Mouse (Mus musculus) adrenal gland, postnatal 25 days (tissue): ENCODE data around the gene Gm5773. TPM values are rescaled to one million over a fixed set of nuclear protein-coding genes. Genes with fewer than 3 reads are reported as not detected.
"Not testable (repeated sequence)": the region's sequence is repeated elsewhere in the genome, so short reads cannot be mapped to it uniquely, and the experiment has no call there.

Experiments used
- DNase-seq: peaks from one replicate; pipeline ENCODE4 v3.0.0; 2021; ENCODE audit warnings: mixed read lengths
- long read RNA-seq: library from polyadenylated mRNA; stranded (forward); transcript quantifications from one replicate; pipeline ENCODE4 v2.0.0, GENCODE M21; 2021
- total RNA-seq: library from RNA; stranded (reverse); gene quantifications from 2 replicates; pipeline ENCODE4 v1.2.3, GENCODE M21; 2021

The Gm5773 gene
- total RNA-seq = not detected in 2 replicates
- long read RNA-seq = 0 reads

- DNase-seq = not testable (repeated sequence)
Observed at GRCm38 (mm10) chr3:93772700-93773099, at the start of gene Gm5773. Gm5773 (plus strand) TSS chr3:93773000.

GRCm38 (mm10) chr3:93745475-93745874 is 27.3 kb upstream of the Gm5773 start:
- DNase-seq = not testable (repeated sequence)

GRCm38 (mm10) chr3:93754022-93754421 is 18.8 kb upstream of the Gm5773 start:
- not testable (repeated sequence) for DNase-seq

DNA sequence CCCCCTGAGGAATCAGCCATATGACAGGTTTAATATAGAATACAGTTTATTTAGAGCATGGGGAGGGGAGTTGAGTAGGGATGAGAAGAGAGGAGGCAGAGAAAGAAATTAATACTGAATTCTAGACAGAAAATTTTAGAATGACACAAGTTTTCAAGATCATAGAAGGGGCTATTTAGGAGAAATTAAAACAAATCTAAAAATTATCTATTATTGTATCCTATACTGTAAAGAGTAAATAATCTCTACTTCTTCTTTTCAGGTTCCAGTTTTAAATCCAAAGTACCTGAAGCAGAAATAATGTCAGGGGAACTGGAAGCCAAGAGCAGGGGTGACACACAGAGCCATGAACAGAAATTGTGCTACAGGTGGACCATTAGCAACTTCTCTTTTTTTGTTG is 23.3 kb downstream of the Gm5773 start, which contains the start of gene Tdpoz4:
Gene Tdpoz4 (plus strand): TSS at position 301 of the 400 bp plus-strand sequence.
- not testable (repeated sequence) for DNase-seq

- DNase-seq = not testable (repeated sequence)
Observed at GRCm38 (mm10) chr3:93813341-93813740, 40.5 kb downstream of the Gm5773 start.

Other genes with a start within 250 kb of the Gm5773 start
- gene S100a10, start 217.9 kb upstream of the Gm5773 start, total RNA-seq = 138 and 144 TPM in 2 replicates
- gene Tdpoz2, start 120.3 kb upstream of the Gm5773 start, total RNA-seq = 0.82 TPM in 1 of 2 replicates, not detected in the other
- not detected in 2 replicates for gene Tdpoz1, start 96.7 kb upstream of the Gm5773 start, total RNA-seq
- gene Gm37596, start 79.9 kb upstream of the Gm5773 start, total RNA-seq = not detected in 2 replicates
- not detected in 2 replicates for gene Tdpoz4, start 23.4 kb downstream of the Gm5773 start, total RNA-seq
- gene Tdpoz3, start 53.0 kb downstream of the Gm5773 start, total RNA-seq = not detected in 2 replicates
- not detected in 2 replicates for gene Gm9117, start 170.5 kb downstream of the Gm5773 start, total RNA-seq
- not detected in 2 replicates for gene Tdpoz5, start 188.3 kb downstream of the Gm5773 start, total RNA-seq